Mouse (Mus musculus) embryonic fibroblast, embryonic 13.5 days (primary cell): ENCODE data around the gene Cacna1d.

ENCODE experiments used
- CTCF ChIP-seq: IDR thresholded peaks from 2 replicates; pipeline ENCODE4 v1.5.1; 2011; ENCODE audit warnings: mild to moderate bottlenecking, control low read depth, low read length, moderate library complexity, borderline replicate concordance; ENCODE audit not compliant: insufficient read depth
- POLR2A ChIP-seq: IDR thresholded peaks from 2 replicates; pipeline ENCODE4 v1.6.1; 2011; ENCODE audit warnings: low read depth, mild to moderate bottlenecking, control low read depth, low read length, moderate library complexity

DNA sequence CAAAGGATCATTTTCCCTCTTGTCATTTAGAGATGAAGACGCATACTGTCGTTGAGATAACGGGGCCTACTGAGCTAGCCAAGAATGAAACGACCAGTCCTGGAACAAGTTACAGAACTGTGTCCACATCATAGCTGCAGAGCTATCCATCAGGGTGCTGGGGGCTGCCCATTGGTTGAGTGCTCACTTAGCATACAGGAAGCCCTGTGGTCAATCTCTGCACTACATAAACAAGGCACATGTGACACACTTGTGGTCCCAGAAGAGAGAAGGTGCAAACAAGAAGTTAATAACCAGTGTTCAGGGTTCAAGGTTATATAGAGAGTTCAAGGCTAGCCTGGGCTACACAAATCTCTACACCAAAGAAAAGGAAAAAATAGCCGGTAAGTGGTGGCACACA is 40.2 kb upstream of the Cacna1d start:
- TF ChIP-seq CTCF (no peak), POLR2A (no peak)
